ENCODE assay signal across 14 mouse cellular contexts in the genomic region with DNA sequence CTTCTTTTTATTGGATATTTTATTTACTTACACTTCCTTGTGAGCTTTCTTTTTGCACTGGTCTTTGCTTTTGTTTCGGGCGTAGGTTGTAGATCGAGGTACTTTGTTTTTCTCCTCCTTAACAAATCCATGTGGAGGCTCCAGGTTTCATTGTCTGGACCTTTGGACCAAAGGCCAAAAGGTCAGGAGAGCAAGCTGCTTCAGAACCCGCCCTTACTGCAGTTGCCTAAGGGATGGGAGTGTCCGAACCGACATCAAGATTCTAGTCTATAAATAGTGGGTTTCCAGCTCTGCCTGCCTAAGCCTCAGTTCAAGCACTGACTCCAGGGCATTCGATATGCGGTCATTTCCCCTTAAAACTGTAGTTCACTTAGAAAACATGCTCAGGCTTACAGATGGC. TPM values are rescaled to one million over a fixed set of nuclear protein-coding genes. Genes with fewer than 3 reads are reported as not detected.
DNase-seq lines count a peak whose midpoint lies in the region; ATAC-seq and TF ChIP-seq lines count a peak whose summit lies in the region.
"Had no signal": no experiment of that assay in that cellular context is flagged by ENCODE, and none has a peak within 500 bp of the region (broad histone marks: within the 10 kb centered on the region; RNA-seq: fewer than 3 reads in every experiment).

No protein-coding gene starts in this region.

- no peaks in the 10 kb centered on the region for H3K9me3 ChIP-seq in midbrain, embryonic 10.5 days (replicated peaks)
- no peaks in the 10 kb centered on the region for H3K9me3 ChIP-seq in midbrain, embryonic 16.5 days (replicated peaks; ENCODE audit: control insufficient read depth, low read length, poor library complexity, severe bottlenecking)
- H3K9me3 ChIP-seq in embryonic facial prominence, embryonic 13.5 days: no peaks in the 10 kb centered on the region
- H3K9me3 ChIP-seq in forebrain, embryonic 12.5 days: no peaks in the 10 kb centered on the region
- H3K9me3 ChIP-seq: heart, embryonic 12.5 days had no signal

- H3K4me3 ChIP-seq in midbrain, embryonic 10.5 days: 0 out of 2 replicates have a peak overlapping the region, but pooled peaks have one; percentile 2
- H3K4me3 ChIP-seq in midbrain, embryonic 16.5 days (ENCODE audit: low read depth, low read length): no peak overlapping the region
- H3K4me3 ChIP-seq in embryonic facial prominence, embryonic 13.5 days: no peak overlapping the region
- no peak overlapping the region for H3K4me3 ChIP-seq in small intestine, adult 2 months (ENCODE audit: low read depth, low read length)
- H3K4me3 ChIP-seq in forebrain, embryonic 12.5 days (replicated peaks): no peak overlapping the region
- H3K4me3 ChIP-seq: heart, embryonic 12.5 days; myocyte had no signal

- no peak for TF ChIP-seq CTCF in small intestine, adult 2 months (IDR thresholded peaks at IDR 0.05; ENCODE audit: extremely low read depth, insufficient read length, insufficient replicate concordance, low read depth, low read length)

- H3K36me3 ChIP-seq in midbrain, embryonic 10.5 days: peaks cover 21% of the 10 kb centered on the region
- H3K36me3 ChIP-seq in midbrain, embryonic 16.5 days (ENCODE audit: control insufficient read depth, insufficient read depth, low read length): peaks cover 6% of the 10 kb centered on the region
- peaks cover 9% of the 10 kb centered on the region for H3K36me3 ChIP-seq in embryonic facial prominence, embryonic 13.5 days
- H3K36me3 ChIP-seq in small intestine, adult 2 months (ENCODE audit: control insufficient read depth, insufficient read depth, low read length): peaks cover 4% of the 10 kb centered on the region; the same call in 1 of the 2 replicates
- H3K36me3 ChIP-seq in forebrain, embryonic 12.5 days (replicated peaks): peaks cover 12% of the 10 kb centered on the region

- no peak overlapping the region for H3K4me2 ChIP-seq in midbrain, embryonic 16.5 days (ENCODE audit: low read length)
- no peak overlapping the region for H3K4me2 ChIP-seq in embryonic facial prominence, embryonic 13.5 days
- no peak overlapping the region for H3K4me2 ChIP-seq in forebrain, embryonic 12.5 days
- H3K4me2 ChIP-seq: heart, embryonic 12.5 days; hindbrain, embryonic 14.5 days had no signal

- peaks cover 19% of the 10 kb centered on the region for H3K4me1 ChIP-seq in midbrain, embryonic 10.5 days
- H3K4me1 ChIP-seq in midbrain, embryonic 16.5 days (ENCODE audit: control insufficient read depth, insufficient read depth, low read length): 0 out of 2 replicates have a peak, but pooled peaks cover 2% of the 10 kb centered on the region
- H3K4me1 ChIP-seq in embryonic facial prominence, embryonic 13.5 days: peaks cover 29% of the 10 kb centered on the region
- peaks cover 19% of the 10 kb centered on the region; the same call in 1 of the 2 replicates for H3K4me1 ChIP-seq in small intestine, adult 2 months (ENCODE audit: control insufficient read depth, insufficient read depth, insufficient read length, low read length)
- peaks cover 14% of the 10 kb centered on the region for H3K4me1 ChIP-seq in forebrain, embryonic 12.5 days

- 24% methylated on average over 8 of the region's 8 CpGs for WGBS in midbrain, embryonic 10.5 days
- 37% methylated on average over 8 of the region's 8 CpGs for WGBS in midbrain, embryonic 16.5 days
- 44% methylated on average over 8 of the region's 8 CpGs for WGBS in embryonic facial prominence, embryonic 13.5 days
- 20% methylated on average over 8 of the region's 8 CpGs for WGBS in small intestine, adult 2 months
- 31% methylated on average over 8 of the region's 8 CpGs for WGBS in forebrain, embryonic 12.5 days

- no peaks in the 10 kb centered on the region for H3K27me3 ChIP-seq in midbrain, embryonic 10.5 days (ENCODE audit: low read depth, poor library complexity, severe bottlenecking)
- no peaks in the 10 kb centered on the region for H3K27me3 ChIP-seq in midbrain, embryonic 16.5 days (ENCODE audit: control insufficient read depth, insufficient read depth, low read depth, low read length)
- H3K27me3 ChIP-seq in embryonic facial prominence, embryonic 13.5 days: no peaks in the 10 kb centered on the region
- no peaks in the 10 kb centered on the region for H3K27me3 ChIP-seq in small intestine, adult 2 months (ENCODE audit: control insufficient read depth, insufficient read depth, low read length)
- no peaks in the 10 kb centered on the region for H3K27me3 ChIP-seq in forebrain, embryonic 12.5 days
- H3K27me3 ChIP-seq: heart, embryonic 12.5 days had no signal

- H3K27ac ChIP-seq in midbrain, embryonic 10.5 days (replicated peaks): peak overlapping the region; percentile 72
- no peak overlapping the region for H3K27ac ChIP-seq in midbrain, embryonic 16.5 days (ENCODE audit: low read length)
- H3K27ac ChIP-seq in embryonic facial prominence, embryonic 13.5 days: peak overlapping the region; percentile 34; the same call in 1 of the 2 replicates
- H3K27ac ChIP-seq in small intestine, adult 2 months (ENCODE audit: insufficient read depth, low read depth, low read length): peak overlapping the region; percentile 75
- H3K27ac ChIP-seq in forebrain, embryonic 12.5 days: no peak overlapping the region
- H3K27ac ChIP-seq: hindbrain, embryonic 14.5 days had no signal

- TF ChIP-seq POLR2A in small intestine, adult 2 months (IDR thresholded peaks at IDR 0.05; ENCODE audit: low read depth, low read length): no peak

- no peak overlapping the region for H3K9ac ChIP-seq in midbrain, embryonic 16.5 days (ENCODE audit: low read depth, low read length)
- no peak overlapping the region for H3K9ac ChIP-seq in embryonic facial prominence, embryonic 13.5 days
- H3K9ac ChIP-seq in forebrain, embryonic 12.5 days: no peak overlapping the region
- H3K9ac ChIP-seq: heart, embryonic 12.5 days; hindbrain, embryonic 14.5 days had no signal

- ATAC-seq in midbrain, embryonic 16.5 days: no peak
- ATAC-seq in embryonic facial prominence, embryonic 13.5 days (ENCODE audit: insufficient number of reproducible peaks, insufficient read depth, low FRiP score, low TSS enrichment, low read depth): no peak
- no peak for ATAC-seq in forebrain, embryonic 12.5 days (ENCODE audit: low FRiP score)
- no peak for ATAC-seq in megakaryocyte-erythroid progenitor cell, adult 5-6 weeks (replicated peaks; ENCODE audit: low FRiP score, low TSS enrichment, poor library complexity, severe bottlenecking)
- ATAC-seq in erythroid progenitor cell, adult 5-6 weeks (replicated peaks; ENCODE audit: low FRiP score, poor library complexity, severe bottlenecking): no peak

- DNase-seq in midbrain, embryonic 10.5 days (ENCODE audit: low spot score): no peak
- peak; percentile 79 to 83 for DNase-seq in kidney, postnatal 36 days
- DNase-seq: cerebellum, adult 9-10 months; lung, postnatal 4 days; thymus, adult 18-20 months had no signal

RNA-seq across cellular contexts. Expression of a gene that starts 13.0 kb away (rescaled TPM):
- polyA plus RNA-seq in midbrain, embryonic 10.5 days (2016; fragmentation: Nextera tagmentation; extraction: Ambion mirVana): 54.4 and 61.8 TPM in 2 replicates
- polyA plus RNA-seq in midbrain, embryonic 16.5 days (2015; fragmentation: Nextera tagmentation; extraction: Ambion mirVana): 39.0 and 42.7 TPM in 2 replicates
- polyA plus RNA-seq in embryonic facial prominence, embryonic 13.5 days (2015; fragmentation: Nextera tagmentation; extraction: Ambion mirVana): 158 and 211 TPM in 2 replicates
- polyA plus RNA-seq in small intestine, adult 2 months (2012; rRNA removed): 23.6 and 56.9 TPM in 2 replicates
- polyA plus RNA-seq in forebrain, embryonic 12.5 days (2016; fragmentation: Nextera tagmentation; extraction: Ambion mirVana): 66.0 and 66.3 TPM in 2 replicates
- total RNA-seq in megakaryocyte-erythroid progenitor cell, adult 5-6 weeks (2014; fragmentation: Nextera tagmentation): 39.4 and 53.2 TPM in 2 replicates
- total RNA-seq in megakaryocyte-erythroid progenitor cell, adult 5-6 weeks (2017): 33.3 and 57.3 TPM in 2 replicates
- total RNA-seq in erythroid progenitor cell, adult 5-6 weeks (2015; ENCODE audit: low replicate concordance): 111 and 127 TPM in 2 replicates
- total RNA-seq in erythroid progenitor cell, adult 5-6 weeks (2017; ENCODE audit: low replicate concordance): 132 and 174 TPM in 2 replicates

RNA-seq across cellular contexts. Expression of a gene that starts 24.3 kb away (rescaled TPM):
- 89.7 and 91.4 TPM in 2 replicates for polyA plus RNA-seq in midbrain, embryonic 10.5 days (2016; fragmentation: Nextera tagmentation; extraction: Ambion mirVana)
- 67.8 and 73.1 TPM in 2 replicates for polyA plus RNA-seq in midbrain, embryonic 16.5 days (2015; fragmentation: Nextera tagmentation; extraction: Ambion mirVana)
- 96.8 and 106 TPM in 2 replicates for polyA plus RNA-seq in embryonic facial prominence, embryonic 13.5 days (2015; fragmentation: Nextera tagmentation; extraction: Ambion mirVana)
- 9.2 and 11.7 TPM in 2 replicates for polyA plus RNA-seq in small intestine, adult 2 months (2012; rRNA removed)
- polyA plus RNA-seq in forebrain, embryonic 12.5 days (2016; fragmentation: Nextera tagmentation; extraction: Ambion mirVana): 80.4 and 83.5 TPM in 2 replicates
- total RNA-seq in megakaryocyte-erythroid progenitor cell, adult 5-6 weeks (2014; fragmentation: Nextera tagmentation): 78.1 and 79.8 TPM in 2 replicates
- total RNA-seq in megakaryocyte-erythroid progenitor cell, adult 5-6 weeks (2017): 46.1 and 50.2 TPM in 2 replicates
- total RNA-seq in erythroid progenitor cell, adult 5-6 weeks (2015; ENCODE audit: low replicate concordance): 6.5 and 10.9 TPM in 2 replicates
- total RNA-seq in erythroid progenitor cell, adult 5-6 weeks (2017; ENCODE audit: low replicate concordance): 5.5 and 6.0 TPM in 2 replicates

RNA-seq across cellular contexts. Expression of a gene that starts 46.1 kb away (rescaled TPM):
- polyA plus RNA-seq in midbrain, embryonic 10.5 days (2016; fragmentation: Nextera tagmentation; extraction: Ambion mirVana): 5.6 and 7.3 TPM in 2 replicates
- 5.3 and 7.1 TPM in 2 replicates for polyA plus RNA-seq in midbrain, embryonic 16.5 days (2015; fragmentation: Nextera tagmentation; extraction: Ambion mirVana)
- polyA plus RNA-seq in embryonic facial prominence, embryonic 13.5 days (2015; fragmentation: Nextera tagmentation; extraction: Ambion mirVana): 21.8 and 25.0 TPM in 2 replicates
- 9.7 and 37.7 TPM in 2 replicates for polyA plus RNA-seq in small intestine, adult 2 months (2012; rRNA removed)
- polyA plus RNA-seq in forebrain, embryonic 12.5 days (2016; fragmentation: Nextera tagmentation; extraction: Ambion mirVana): 4.4 TPM in 2 replicates
- total RNA-seq in megakaryocyte-erythroid progenitor cell, adult 5-6 weeks (2014; fragmentation: Nextera tagmentation): 30.2 TPM in 2 replicates
- 18.4 and 30.4 TPM in 2 replicates for total RNA-seq in megakaryocyte-erythroid progenitor cell, adult 5-6 weeks (2017)
- 47.8 and 50.1 TPM in 2 replicates for total RNA-seq in erythroid progenitor cell, adult 5-6 weeks (2015; ENCODE audit: low replicate concordance)
- total RNA-seq in erythroid progenitor cell, adult 5-6 weeks (2017; ENCODE audit: low replicate concordance): 26.4 and 44.2 TPM in 2 replicates

Comparison
In these comparisons a context has a peak if more than half of its experiments do, and no peak if none do; other contexts are left out.
1. H3K27ac ChIP-seq: peak in midbrain, embryonic 10.5 days (single experiment), embryonic facial prominence, embryonic 13.5 days (single experiment) and small intestine, adult 2 months (single experiment); none in midbrain, embryonic 16.5 days (single experiment) and forebrain, embryonic 12.5 days (single experiment).